Mouse (Mus musculus): ENCODE results near the gene Ndufs7. TPM values are rescaled to one million over a fixed set of nuclear protein-coding genes. Genes with fewer than 3 reads are reported as not detected.
A peak's percentile ranks its signal among the peaks of the same experiment; 100 is the strongest.

Gene Ndufs7
- total RNA-seq, 2 experiments from 2014 or later, result 194 to 206 TPM

- no peak overlapping the region for H3K4me3 ChIP-seq
- no peak for DNase-seq (ENCODE audit: extremely low spot score in 1 of 2, low spot score in 2 of 2)
- TF ChIP-seq CTCF (IDR thresholded peaks at IDR 0.05), result no peak
- intact Hi-C loops (cut with DNase I), result no loop called here
- H3K27ac ChIP-seq, result no peak overlapping the region
Observed at GRCm38 (mm10) chr10:80288097-80288496, 39.2 kb downstream of the Ndufs7 start.

GRCm38 (mm10) chr10:80288657-80289056 lies 39.7 kb downstream of the Ndufs7 start:
- Histone ChIP-seq H3K4me3 (no peak overlapping the region), H3K27ac (no peak overlapping the region)
- TF ChIP-seq CTCF (IDR thresholded peaks at IDR 0.05), result peak; percentile 33
- intact Hi-C loops (cut with DNase I), result no loop called here
- no peak for DNase-seq (ENCODE audit: extremely low spot score in 1 of 2, low spot score in 2 of 2)

GRCm38 (mm10) chr10:80292251-80293146 lies 43.6 kb downstream of the Ndufs7 start, which contains the start of gene Rps15:
Gene Rps15 (plus strand): TSS chr10:80292453.
- H3K4me3 ChIP-seq, result peak within 1 kb of the TSS; percentile 96
- intact Hi-C loops (cut with DNase I), result loop anchor here (2.0 kb wide), 1 partner anchor 56 kb away; the partner anchor contains the start of gene Adamtsl5
- H3K27ac ChIP-seq, result peak within 1 kb of the TSS; percentile 89
- TF ChIP-seq CTCF (IDR thresholded peaks at IDR 0.05), result peak; percentile 71
- DNase-seq (ENCODE audit: extremely low spot score in 1 of 2, low spot score in 2 of 2), result peak; percentile 90 to 93

- TF ChIP-seq CTCF (IDR thresholded peaks at IDR 0.05), result no peak
- H3K27ac ChIP-seq, result peak overlapping the region; percentile 89
- H3K4me3 ChIP-seq, result peak overlapping the region; percentile 96
- no peak for DNase-seq (ENCODE audit: extremely low spot score in 1 of 2, low spot score in 2 of 2)
- intact Hi-C loops (cut with DNase I), result loop anchor here (2.0 kb wide), 1 partner anchor 55 kb away; the partner anchor contains the start of gene Adamtsl5
Observed at GRCm38 (mm10) chr10:80293325-80293724, 44.4 kb downstream of the Ndufs7 start.

- no peak for TF ChIP-seq CTCF (IDR thresholded peaks at IDR 0.05)
- DNase-seq (ENCODE audit: extremely low spot score in 1 of 2, low spot score in 2 of 2), result no peak
- intact Hi-C loops (cut with DNase I), result loop anchor here (2.0 kb wide), 1 partner anchor 80 kb away; no protein-coding TSS in a partner anchor
- Histone ChIP-seq H3K27ac (no peak overlapping the region), H3K4me3 (no peak overlapping the region)
Observed at GRCm38 (mm10) chr10:80294311-80294710, 45.4 kb downstream of the Ndufs7 start.

GRCm38 (mm10) chr10:80294788-80295303 lies 45.9 kb downstream of the Ndufs7 start:
- no peak for TF ChIP-seq CTCF (IDR thresholded peaks at IDR 0.05)
- no peak overlapping the region for H3K4me3 ChIP-seq
- DNase-seq (ENCODE audit: extremely low spot score in 1 of 2, low spot score in 2 of 2), result no peak
- intact Hi-C loops (cut with DNase I), result loop anchor here (2.0 kb wide), 1 partner anchor 80 kb away; no protein-coding TSS in a partner anchor
- H3K27ac ChIP-seq, result peak overlapping the region; percentile 94; the same call in 1 of the 2 replicates

- intact Hi-C loops (cut with DNase I), result loop anchor here (2.0 kb wide), 1 partner anchor 79 kb away; no protein-coding TSS in a partner anchor
- Histone ChIP-seq H3K4me3 (peak within 1 kb of the TSS; percentile 62), H3K27ac (peak within 1 kb of the TSS; percentile 94)
- TF ChIP-seq CTCF (IDR thresholded peaks at IDR 0.05), result peak; percentile 73
- peak; percentile 77 to 78 for DNase-seq (ENCODE audit: extremely low spot score in 1 of 2, low spot score in 2 of 2)
Observed at GRCm38 (mm10) chr10:80295618-80296425, 46.9 kb downstream of the Ndufs7 start, which contains the start of gene Apc2. Gene Apc2 (plus strand): TSS chr10:80295977.

- peak overlapping the region; percentile 94 for H3K27ac ChIP-seq
- H3K4me3 ChIP-seq, result peak overlapping the region; percentile 62
- intact Hi-C loops (cut with DNase I), result no loop called here
- TF ChIP-seq CTCF (IDR thresholded peaks at IDR 0.05), result no peak
- DNase-seq (ENCODE audit: extremely low spot score in 1 of 2, low spot score in 2 of 2), result no peak
Observed at GRCm38 (mm10) chr10:80296824-80297223, 47.9 kb downstream of the Ndufs7 start.

GRCm38 (mm10) chr10:80297526-80298133 lies 48.7 kb downstream of the Ndufs7 start:
- peak overlapping the region; percentile 62 for H3K4me3 ChIP-seq
- DNase-seq (ENCODE audit: extremely low spot score in 1 of 2, low spot score in 2 of 2), result no peak
- no peak for TF ChIP-seq CTCF (IDR thresholded peaks at IDR 0.05)
- H3K27ac ChIP-seq, result peak overlapping the region; percentile 94
- intact Hi-C loops (cut with DNase I), result no loop called here

- Histone ChIP-seq H3K27ac (peak overlapping the region; percentile 94), H3K4me3 (peak overlapping the region; percentile 78)
- peak; percentile 92 to 93 for DNase-seq (ENCODE audit: extremely low spot score in 1 of 2, low spot score in 2 of 2)
- no peak for TF ChIP-seq CTCF (IDR thresholded peaks at IDR 0.05)
- intact Hi-C loops (cut with DNase I), result no loop called here
Observed at GRCm38 (mm10) chr10:80298571-80299281, 49.8 kb downstream of the Ndufs7 start.

Data from left cerebral cortex, adult 2 months (tissue).